Mouse (Mus musculus): ENCODE data around the gene Zfp217. TPM values are rescaled to one million over a fixed set of nuclear protein-coding genes. Genes with fewer than 3 reads are reported as not detected.
"Not testable (repeated sequence)": the region's sequence is repeated elsewhere in the genome, so short reads cannot be mapped to it uniquely, and the experiment has no call there.

Gene Zfp217
- polyA plus RNA-seq (2016; fragmentation: Nextera tagmentation; extraction: Ambion mirVana) = 2.8 and 2.9 TPM in 2 replicates

- no peaks in the 10 kb centered on the region for H3K9me3 ChIP-seq (replicated peaks)
- no peaks in the 10 kb centered on the region for H3K36me3 ChIP-seq
- DNase-seq (ENCODE audit: low spot score) = no peak
- peaks cover 5% of the 10 kb centered on the region; the same call in 1 of the 2 replicates for H3K27me3 ChIP-seq (ENCODE audit: low read depth, poor library complexity, severe bottlenecking)
- 75% methylated on average over 14 of the region's 14 CpGs for WGBS
- no peak within 1 kb of the TSS for H3K27ac ChIP-seq (replicated peaks)
- peaks cover 6% of the 10 kb centered on the region for H3K4me1 ChIP-seq
- H3K4me3 ChIP-seq = no peak within 1 kb of the TSS
These were observed at the start of gene Zfp217 for GRCm38 (mm10) chr2:170147661-170148153. Zfp217 (minus strand) TSS chr2:170148103.

- Histone ChIP-seq H3K4me3 (no peak overlapping the region), H3K27me3 (ENCODE audit: low read depth, poor library complexity, severe bottlenecking) (peaks cover 7% of the 10 kb centered on the region; the same call in 1 of the 2 replicates), H3K36me3 (no peaks in the 10 kb centered on the region), H3K9me3 (replicated peaks) (0 out of 2 replicates have a peak, but pooled peaks cover 4% of the 10 kb centered on the region), H3K27ac (replicated peaks) (0 out of 2 replicates have a peak overlapping the region, but pooled peaks have one; percentile 46), H3K4me1 (peaks cover 24% of the 10 kb centered on the region)
- 91% methylated on average over 13 of the region's 13 CpGs for WGBS
- DNase-seq (ENCODE audit: low spot score) = no peak
These were observed 47.7 kb upstream of the Zfp217 start for GRCm38 (mm10) chr2:170195542-170196089.

DNA sequence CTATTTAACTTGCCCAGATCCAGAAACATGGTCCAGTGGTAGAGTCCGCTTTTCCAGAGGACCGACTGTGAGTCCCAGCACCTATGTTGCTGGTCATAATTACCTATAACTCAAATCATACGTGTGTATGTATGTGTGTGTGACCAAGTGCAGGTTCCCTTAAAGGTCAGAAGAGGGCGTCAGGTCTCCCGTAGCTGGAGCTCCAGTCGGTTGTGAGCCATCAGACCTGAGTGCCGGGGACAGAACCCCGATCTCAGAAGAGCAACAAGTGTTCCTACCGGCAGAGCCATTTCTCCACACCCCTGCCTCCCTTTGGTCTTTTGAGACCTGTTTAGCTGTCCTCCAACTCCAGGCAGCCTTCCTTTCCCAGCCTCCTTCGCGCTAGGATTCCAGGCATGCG lies 46.9 kb upstream of the Zfp217 start:
- H3K36me3 ChIP-seq = no peaks in the 10 kb centered on the region
- peaks cover 24% of the 10 kb centered on the region for H3K4me1 ChIP-seq
- DNase-seq (ENCODE audit: low spot score) = no peak
- 95% methylated on average over 12 of the region's 12 CpGs for WGBS
- 0 out of 2 replicates have a peak overlapping the region, but pooled peaks have one; percentile 49 for H3K27ac ChIP-seq (replicated peaks)
- peaks cover 11% of the 10 kb centered on the region; the same call in 1 of the 2 replicates for H3K27me3 ChIP-seq (ENCODE audit: low read depth, poor library complexity, severe bottlenecking)
- no peak overlapping the region for H3K4me3 ChIP-seq
- 0 out of 2 replicates have a peak, but pooled peaks cover 4% of the 10 kb centered on the region for H3K9me3 ChIP-seq (replicated peaks)

- WGBS = 24% methylated on average over 6 of the region's 6 CpGs
These were observed 45.9 kb upstream of the Zfp217 start for GRCm38 (mm10) chr2:170193850-170194249.

GRCm38 (mm10) chr2:170193211-170193610 lies 45.3 kb upstream of the Zfp217 start:
- peak; percentile 37 for DNase-seq (ENCODE audit: low spot score)
- Histone ChIP-seq H3K4me3 (peak overlapping the region; percentile 48), H3K27ac (replicated peaks) (peak overlapping the region; percentile 85), H3K9me3 (replicated peaks) (0 out of 2 replicates have a peak, but pooled peaks cover 4% of the 10 kb centered on the region), H3K27me3 (ENCODE audit: low read depth, poor library complexity, severe bottlenecking) (peaks cover 11% of the 10 kb centered on the region; the same call in 1 of the 2 replicates), H3K36me3 (no peaks in the 10 kb centered on the region), H3K4me1 (peaks cover 24% of the 10 kb centered on the region)
- 2% methylated on average over 10 of the region's 10 CpGs for WGBS

More at GRCm38 (mm10) chr2:170193850-170194249, 45.9 kb upstream of the Zfp217 start:
- DNase-seq (ENCODE audit: low spot score) = no peak
- 0 out of 2 replicates have a peak, but pooled peaks cover 4% of the 10 kb centered on the region for H3K9me3 ChIP-seq (replicated peaks)
- no peaks in the 10 kb centered on the region for H3K36me3 ChIP-seq
- H3K27me3 ChIP-seq (ENCODE audit: low read depth, poor library complexity, severe bottlenecking) = peaks cover 11% of the 10 kb centered on the region; the same call in 1 of the 2 replicates
- peaks cover 24% of the 10 kb centered on the region for H3K4me1 ChIP-seq
- peak overlapping the region; percentile 48 for H3K4me3 ChIP-seq
- H3K27ac ChIP-seq (replicated peaks) = peak overlapping the region; percentile 85

- Histone ChIP-seq H3K4me3 (peak overlapping the region; percentile 48), H3K27me3 (ENCODE audit: low read depth, poor library complexity, severe bottlenecking) (peaks cover 11% of the 10 kb centered on the region; the same call in 1 of the 2 replicates), H3K4me1 (peaks cover 24% of the 10 kb centered on the region), H3K36me3 (no peaks in the 10 kb centered on the region), H3K27ac (replicated peaks) (peak overlapping the region; percentile 85), H3K9me3 (replicated peaks) (0 out of 2 replicates have a peak, but pooled peaks cover 4% of the 10 kb centered on the region)
- peak; percentile 48 for DNase-seq (ENCODE audit: low spot score)
- 29% methylated on average over 7 of the region's 7 CpGs for whole genome bisulfite sequencing
These were observed 44.8 kb upstream of the Zfp217 start for GRCm38 (mm10) chr2:170192731-170193149.

GRCm38 (mm10) chr2:170188721-170189120 lies 40.8 kb upstream of the Zfp217 start:
- no peak for DNase-seq (ENCODE audit: low spot score)
- H3K9me3 ChIP-seq (replicated peaks) = no peaks in the 10 kb centered on the region

GRCm38 (mm10) chr2:170185137-170185837 lies 37.4 kb upstream of the Zfp217 start:
- no peaks in the 10 kb centered on the region for H3K9me3 ChIP-seq (replicated peaks)
- peaks cover 19% of the 10 kb centered on the region for H3K4me1 ChIP-seq
- H3K27me3 ChIP-seq (ENCODE audit: low read depth, poor library complexity, severe bottlenecking) = 0 out of 2 replicates have a peak, but pooled peaks cover 6% of the 10 kb centered on the region
- no peak for DNase-seq (ENCODE audit: low spot score)
- WGBS = 75% methylated on average over 4 of the region's 4 CpGs
- H3K4me3 ChIP-seq = peak overlapping the region; percentile 66
- no peaks in the 10 kb centered on the region for H3K36me3 ChIP-seq
- peak overlapping the region; percentile 90 for H3K27ac ChIP-seq (replicated peaks)

More at GRCm38 (mm10) chr2:170188721-170189120, 40.8 kb upstream of the Zfp217 start:
- H3K36me3 ChIP-seq = no peaks in the 10 kb centered on the region
- no peak overlapping the region for H3K4me3 ChIP-seq
- WGBS = 86% methylated on average over 7 of the region's 7 CpGs
- no peak overlapping the region for H3K27ac ChIP-seq (replicated peaks)
- H3K4me1 ChIP-seq = peaks cover 33% of the 10 kb centered on the region
- H3K27me3 ChIP-seq (ENCODE audit: low read depth, poor library complexity, severe bottlenecking) = peaks cover 16% of the 10 kb centered on the region; the same call in 1 of the 2 replicates

- Histone ChIP-seq H3K27me3 (ENCODE audit: low read depth, poor library complexity, severe bottlenecking) (peaks cover 9% of the 10 kb centered on the region; the same call in 1 of the 2 replicates), H3K9me3 (replicated peaks) (no peaks in the 10 kb centered on the region), H3K27ac (replicated peaks) (peak overlapping the region; percentile 90), H3K4me1 (peaks cover 24% of the 10 kb centered on the region), H3K4me3 (peak overlapping the region; percentile 66), H3K36me3 (no peaks in the 10 kb centered on the region)
- peak; percentile 76 for DNase-seq (ENCODE audit: low spot score)
- 1% methylated on average over 33 of the region's 33 CpGs for WGBS
These were observed 36.5 kb upstream of the Zfp217 start for GRCm38 (mm10) chr2:170184175-170184983.

DNA sequence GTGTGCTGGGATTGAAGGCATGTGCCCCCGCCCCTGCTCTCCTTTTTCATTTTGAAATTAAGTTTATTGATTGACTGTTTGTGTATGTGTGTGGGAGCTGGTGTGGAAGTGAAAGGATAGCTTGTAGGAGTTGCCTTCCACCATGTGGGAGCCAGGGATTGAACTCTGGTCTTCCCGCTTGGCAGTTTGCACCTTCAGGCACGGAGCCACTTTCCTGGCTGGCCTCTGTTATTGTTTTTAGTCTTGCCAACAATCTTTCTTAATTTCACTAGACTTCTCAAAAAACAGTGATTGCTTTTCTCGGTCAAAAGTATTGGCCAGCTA lies 35.9 kb upstream of the Zfp217 start:
- DNase-seq (ENCODE audit: low spot score) = no peak
- H3K4me3 ChIP-seq = peak overlapping the region; percentile 66

DNA sequence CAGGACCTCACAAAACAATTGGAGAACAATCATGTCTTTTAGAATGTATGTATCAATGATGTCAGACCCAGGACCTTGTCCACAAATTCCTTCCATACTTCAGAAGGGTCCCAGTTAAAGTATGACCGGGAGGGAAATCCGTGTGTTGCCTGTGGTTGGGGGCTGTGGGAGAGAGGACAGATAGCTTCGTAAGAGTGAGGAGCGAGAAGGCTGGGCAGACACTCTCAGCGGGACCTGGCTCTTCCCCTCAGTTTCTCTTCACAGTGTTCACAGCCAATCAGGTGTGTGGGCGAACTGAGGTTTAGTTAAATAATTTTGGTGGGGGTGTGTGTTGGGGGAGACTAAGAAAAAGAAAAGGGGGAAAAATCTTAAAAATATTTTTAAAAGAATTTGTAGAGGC lies 34.0 kb upstream of the Zfp217 start:
- no peaks in the 10 kb centered on the region for H3K36me3 ChIP-seq
- H3K4me3 ChIP-seq = no peak overlapping the region
- peaks cover 34% of the 10 kb centered on the region for H3K4me1 ChIP-seq
- no peak overlapping the region for H3K27ac ChIP-seq (replicated peaks)
- 90% methylated on average over 6 of the region's 6 CpGs for WGBS
- H3K9me3 ChIP-seq (replicated peaks) = no peaks in the 10 kb centered on the region
- H3K27me3 ChIP-seq (ENCODE audit: low read depth, poor library complexity, severe bottlenecking) = peaks cover 9% of the 10 kb centered on the region; the same call in 1 of the 2 replicates
- DNase-seq (ENCODE audit: low spot score) = no peak

More for the DNA sequence above, 35.9 kb upstream of the Zfp217 start:
- Histone ChIP-seq H3K9me3 (replicated peaks) (no peaks in the 10 kb centered on the region), H3K36me3 (no peaks in the 10 kb centered on the region), H3K27ac (replicated peaks) (no peak overlapping the region), H3K27me3 (ENCODE audit: low read depth, poor library complexity, severe bottlenecking) (peaks cover 9% of the 10 kb centered on the region; the same call in 1 of the 2 replicates), H3K4me1 (peaks cover 24% of the 10 kb centered on the region)
- 83% methylated on average over 4 of the region's 4 CpGs for WGBS

- DNase-seq (ENCODE audit: low spot score); H3K4me3 ChIP-seq; H3K36me3 ChIP-seq; H3K27me3 ChIP-seq (ENCODE audit: low read depth, poor library complexity, severe bottlenecking); H3K27ac ChIP-seq (replicated peaks); H3K9me3 ChIP-seq (replicated peaks): not testable (repeated sequence)
- peaks cover 45% of the 10 kb centered on the region for H3K4me1 ChIP-seq
- WGBS = 97% methylated on average over 3 of the region's 3 CpGs
These were observed 32.9 kb upstream of the Zfp217 start for GRCm38 (mm10) chr2:170180769-170181168.
